Mouse (Mus musculus): ENCODE measurements at regions not wholly inside any gene's neighbourhood (a gene's known extent, or its start where the extent isn't known, plus 50 kb on each side); places are given as distances from the start of the nearest gene placed in this dataset.

DNA sequence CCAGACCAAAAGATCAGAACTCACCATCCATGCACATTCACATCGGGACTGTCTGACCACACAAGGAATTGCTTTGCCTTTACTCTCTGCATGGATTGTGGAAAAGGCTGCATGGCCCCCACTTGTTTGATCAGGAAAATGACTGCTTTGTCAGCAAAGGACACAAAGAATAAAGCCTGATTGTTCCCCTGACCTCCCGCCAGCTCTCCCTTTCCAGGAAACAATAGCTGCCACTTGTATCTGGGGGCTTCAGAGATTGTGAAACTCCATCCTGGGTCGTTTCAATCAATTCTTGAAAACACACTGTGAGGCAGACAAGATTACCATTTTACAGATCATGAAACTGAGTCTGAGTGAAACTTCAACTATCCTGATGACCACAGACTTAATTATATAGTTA, 70.7 kb downstream of the Zic3 start:
- intact Hi-C loops (cut with DNase I), result no loop called here
- DNase-seq (ENCODE audit: low spot score in 2 of 2), result no peak

DNA sequence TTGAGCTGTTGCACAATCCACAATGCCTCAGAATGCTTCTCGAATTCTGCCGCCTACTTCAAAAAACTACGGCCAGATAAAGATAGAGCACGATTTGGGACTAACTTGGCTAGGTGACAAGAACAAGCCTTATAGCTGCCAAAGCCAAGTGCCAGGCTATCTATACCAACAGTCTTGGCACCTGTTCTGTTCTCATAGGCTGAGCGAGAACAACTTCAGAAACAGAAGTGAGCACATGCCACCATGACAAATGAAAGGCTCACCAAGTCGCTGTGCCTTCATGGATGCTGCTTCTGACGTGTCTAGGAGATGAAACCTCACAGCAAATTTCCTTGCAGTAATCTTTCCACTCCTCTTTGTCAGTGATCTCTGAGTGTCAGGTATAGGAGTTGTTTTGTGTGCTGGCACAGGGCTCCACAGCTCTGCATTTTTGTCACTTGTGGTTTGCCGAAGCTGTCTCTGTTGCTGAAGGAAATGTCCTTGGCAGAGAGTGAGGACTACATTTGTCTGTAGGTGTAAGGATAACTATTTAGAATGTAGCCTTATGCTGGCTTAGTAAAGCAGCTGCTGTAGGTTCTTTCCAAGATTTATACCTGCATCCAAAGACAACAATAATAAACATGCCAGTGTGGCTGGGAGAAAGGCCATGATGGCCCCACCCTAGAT, 95.4 kb downstream of the Zic3 start:
- peak; percentile 2 to 57 for DNase-seq (ENCODE audit: low spot score in 2 of 2)
- intact Hi-C loops (cut with DNase I), result no loop called here

DNA sequence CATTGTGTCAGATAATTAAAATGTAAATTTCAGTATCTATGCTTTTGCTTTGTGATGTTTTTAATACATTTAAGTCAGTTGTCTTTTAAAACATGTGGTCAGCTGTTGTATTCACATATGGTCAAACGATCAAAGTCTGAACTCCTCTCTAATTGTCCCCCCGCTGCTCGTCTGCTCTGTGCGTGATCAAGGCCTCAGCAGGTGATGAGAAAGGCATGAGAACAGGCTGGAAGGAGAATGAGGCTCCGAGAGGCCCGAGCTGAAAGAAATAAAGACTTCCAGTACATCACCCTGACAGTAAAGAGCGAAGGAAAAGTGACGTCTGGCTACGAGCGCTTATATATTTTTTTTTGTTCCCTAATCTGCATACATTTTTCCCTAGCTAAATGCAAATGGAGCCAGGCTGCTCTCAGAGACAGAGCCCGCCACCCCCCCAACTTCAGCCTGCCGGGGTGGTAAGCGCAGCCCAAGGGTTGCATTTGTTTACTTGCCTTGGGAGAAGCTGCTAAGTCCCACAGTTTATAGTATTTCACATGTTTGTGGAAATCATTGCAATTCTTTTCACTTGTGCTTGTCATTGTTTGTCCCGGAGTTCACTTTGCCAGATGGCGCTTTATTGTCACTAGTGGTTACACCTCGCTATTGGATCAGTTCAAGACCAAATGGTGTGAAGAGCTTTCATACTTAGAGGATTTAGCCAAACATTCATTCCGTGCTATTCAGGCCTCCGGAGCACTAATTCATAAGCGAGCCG, 133.0 kb downstream of the Zic3 start:
- intact Hi-C loops (cut with DNase I), result no loop called here
- no peak for DNase-seq (ENCODE audit: low spot score in 2 of 2)

DNA sequence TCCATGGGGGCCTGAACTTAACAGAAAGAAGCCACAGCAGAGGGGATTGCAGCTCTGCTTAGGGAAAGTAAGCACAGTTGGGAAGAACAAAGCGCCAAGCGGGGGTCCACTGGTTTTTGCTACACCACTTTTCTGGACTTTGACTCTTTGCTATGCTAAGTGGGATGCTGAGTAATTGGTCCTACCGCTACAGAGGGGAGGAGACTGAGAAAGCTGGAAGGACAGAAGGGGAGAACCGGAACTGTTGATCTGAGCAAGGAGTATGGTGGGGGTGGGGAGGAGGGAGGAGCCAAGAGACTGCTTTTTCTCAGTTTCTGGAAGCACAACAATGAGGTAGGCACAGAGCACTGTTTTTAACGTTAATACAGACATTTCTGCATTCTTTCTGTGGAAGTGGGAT, 134.9 kb downstream of the Zic3 start:
- intact Hi-C loops (cut with DNase I), result no loop called here
- DNase-seq (ENCODE audit: low spot score in 2 of 2), result no peak

DNA sequence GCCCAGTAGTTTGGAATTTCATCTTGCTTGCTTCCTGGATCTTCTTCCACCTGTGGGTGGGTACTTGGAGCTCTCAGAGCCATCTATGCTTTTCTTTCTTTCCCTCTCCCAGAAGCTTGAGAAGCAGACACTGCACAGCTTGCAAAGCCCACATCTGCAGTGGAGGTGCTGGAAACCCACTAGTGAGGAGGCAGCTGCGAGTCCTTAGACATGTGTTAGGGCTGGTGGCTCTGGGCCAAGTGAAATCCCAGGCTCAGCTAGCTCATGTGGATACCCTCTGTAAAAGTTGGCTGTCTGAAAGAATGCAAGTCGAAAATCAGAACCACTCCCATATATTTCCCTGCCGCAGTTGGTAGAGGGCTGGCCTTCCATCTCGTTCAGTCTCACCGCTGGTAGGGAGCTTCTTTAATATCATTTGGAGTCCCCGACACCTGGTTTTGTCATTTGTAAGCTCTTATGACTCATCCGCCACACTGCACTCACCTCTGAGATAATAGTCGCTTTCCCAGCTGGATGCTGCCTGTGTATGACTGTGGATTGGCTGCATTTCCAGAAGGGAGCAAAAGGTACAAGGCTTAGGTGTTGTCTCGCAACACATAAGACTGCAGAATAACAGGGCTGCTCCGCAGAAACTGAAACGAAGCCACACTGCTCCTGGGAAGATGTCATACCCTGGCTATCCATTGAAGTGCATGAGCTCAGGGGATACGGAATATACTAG, 143.8 kb downstream of the Zic3 start:
- peak; percentile 10 to 14 for DNase-seq (ENCODE audit: low spot score in 2 of 2)
- intact Hi-C loops (cut with DNase I), result no loop called here

DNA sequence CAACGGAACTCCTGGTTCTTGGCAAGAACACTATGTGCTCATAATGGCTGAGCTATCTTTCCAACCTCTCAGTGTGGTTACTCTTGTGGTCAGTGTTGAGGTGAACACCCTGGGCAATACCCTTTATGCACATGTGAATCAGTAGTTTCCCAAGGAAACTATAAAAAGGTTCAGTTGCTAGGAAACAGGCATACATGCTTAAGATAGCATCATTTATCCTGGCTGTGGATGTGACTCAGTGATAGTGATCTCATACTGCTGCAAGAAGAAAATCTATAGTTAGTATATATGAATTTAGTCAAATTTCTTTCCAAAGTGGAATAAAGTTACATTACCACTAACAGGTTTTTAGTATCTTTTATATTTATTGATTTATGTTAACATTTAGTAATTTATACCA, 151.8 kb downstream of the Zic3 start:
- DNase-seq (ENCODE audit: low spot score in 2 of 2), result peak in 1 of 2 experiments; percentile 1
- intact Hi-C loops (cut with DNase I), result no loop called here
